Mouse (Mus musculus) forebrain, embryonic 12.5 days (tissue): ENCODE results near the gene Nmur1. TPM values are rescaled to one million over a fixed set of nuclear protein-coding genes. Genes with fewer than 3 reads are reported as not detected.
"Not testable (repeated sequence)": the region's sequence is repeated elsewhere in the genome, so short reads cannot be mapped to it uniquely, and the experiment has no call there.

Experiments used
- ATAC-seq: fragments of 200-750 bp; cut with Nextera tagmentation; 2 replicates; pipeline ENCODE4 v1.8.0; 2017; ENCODE audit warnings: moderate TSS enrichment; ENCODE audit not compliant: low FRiP score
- H3K27ac ChIP-seq: fragments of 300-500 bp; sonication (generic); 2 replicates; pipeline ENCODE4 v1.5.1; 2016; ENCODE audit warnings: mild to moderate bottlenecking
- H3K27me3 ChIP-seq: fragments of 300-500 bp; sonication (generic); 2 replicates; pipeline ENCODE4 v1.6.1; 2016; ENCODE audit warnings: mild to moderate bottlenecking
- H3K36me3 ChIP-seq: fragments of 300-500 bp; sonication (generic); replicated peaks from 2 replicates; pipeline ENCODE4 v1.6.1; 2016; ENCODE audit warnings: mild to moderate bottlenecking
- H3K4me1 ChIP-seq: fragments of 300-500 bp; sonication (generic); 2 replicates; pipeline ENCODE4 v1.6.1; 2016
- H3K4me2 ChIP-seq: fragments of 300-500 bp; sonication (generic); 2 replicates; pipeline ENCODE4 v1.6.1; 2016; ENCODE audit warnings: mild to moderate bottlenecking, moderate library complexity
- H3K4me3 ChIP-seq: fragments of 300-500 bp; sonication (generic); replicated peaks from 2 replicates; pipeline ENCODE4 v1.5.1; 2016; ENCODE audit warnings: mild to moderate bottlenecking
- H3K9ac ChIP-seq: fragments of 300-500 bp; sonication (generic); 2 replicates; pipeline ENCODE4 v1.6.1; 2016; ENCODE audit warnings: mild to moderate bottlenecking
- H3K9me3 ChIP-seq: fragments of 300-500 bp; sonication (generic); 2 replicates; pipeline ENCODE4 v1.6.1; 2016
- WGBS: fragments of 180-500 bp; shearing (Covaris S2); methylation state at CpG from one replicate; pipeline ENCODE4 v1.1.7; 2016; 5-methylcytosine and 5-hydroxymethylcytosine counted together
- polyA plus RNA-seq: library from polyadenylated mRNA; unstranded; fragments of >200 nt; fragmentation: Nextera tagmentation; extraction: Ambion mirVana; gene quantifications from 2 replicates; pipeline ENCODE4 v1.2.1, GENCODE M21; 2016

Gene Nmur1
- polyA plus RNA-seq: not detected in 2 replicates

- ATAC-seq: no peak
- peak within 1 kb of the TSS; percentile 45; the same call in 1 of the 2 replicates for H3K9ac ChIP-seq
- H3K27me3 ChIP-seq: no peaks in the 10 kb centered on the region
- WGBS: 93% methylated on average over 8 of the region's 8 CpGs
- no peaks in the 10 kb centered on the region for H3K9me3 ChIP-seq
- H3K27ac ChIP-seq: peak within 1 kb of the TSS; percentile 85
- H3K4me2 ChIP-seq: peak within 1 kb of the TSS; percentile 32
- no peaks in the 10 kb centered on the region for H3K36me3 ChIP-seq
- 0 out of 2 replicates have a peak within 1 kb of the TSS, but pooled peaks have one; percentile 1 for H3K4me3 ChIP-seq
- H3K4me1 ChIP-seq: peaks cover 29% of the 10 kb centered on the region
Measured at GRCm38 (mm10) chr1:86426128-86426527, at the start of gene Nmur1, which contains the start of gene Tex44. TSS of gene Nmur1 (minus strand) at chr1:86426228. TSS of gene Tex44 (plus strand) at chr1:86426329.

GRCm38 (mm10) chr1:86473109-86473760 lies 47.2 kb upstream of the Nmur1 start:
- WGBS: 95% methylated on average over 18 of the region's 18 CpGs
- H3K4me1 ChIP-seq: peaks cover 10% of the 10 kb centered on the region
- no peak overlapping the region for H3K4me3 ChIP-seq
- H3K9ac ChIP-seq: no peak overlapping the region
- no peaks in the 10 kb centered on the region for H3K27me3 ChIP-seq
- no peak for ATAC-seq
- no peaks in the 10 kb centered on the region for H3K9me3 ChIP-seq
- no peaks in the 10 kb centered on the region for H3K36me3 ChIP-seq
- H3K27ac ChIP-seq: no peak overlapping the region
- no peak overlapping the region for H3K4me2 ChIP-seq

GRCm38 (mm10) chr1:86472197-86472952 lies 46.3 kb upstream of the Nmur1 start:
- H3K9me3 ChIP-seq: no peaks in the 10 kb centered on the region
- peak overlapping the region; percentile 47 for H3K4me2 ChIP-seq
- peak overlapping the region; percentile 65; the same call in 1 of the 2 replicates for H3K27ac ChIP-seq
- ATAC-seq: 0 out of 2 replicates have a peak, but pooled peaks have one; percentile 39
- no peak overlapping the region; the same call in 1 of the 2 replicates for H3K4me3 ChIP-seq
- H3K36me3 ChIP-seq: no peaks in the 10 kb centered on the region
- peak overlapping the region; percentile 29 for H3K9ac ChIP-seq
- peaks cover 10% of the 10 kb centered on the region for H3K4me1 ChIP-seq
- WGBS: 23% methylated on average over 31 of the region's 31 CpGs
- H3K27me3 ChIP-seq: no peaks in the 10 kb centered on the region

GRCm38 (mm10) chr1:86471504-86471961 lies 45.5 kb upstream of the Nmur1 start:
- peaks cover 10% of the 10 kb centered on the region for H3K4me1 ChIP-seq
- not testable (repeated sequence) for H3K4me3 ChIP-seq, H3K9me3 ChIP-seq, H3K36me3 ChIP-seq, H3K27ac ChIP-seq, H3K27me3 ChIP-seq, H3K4me2 ChIP-seq, ATAC-seq, H3K9ac ChIP-seq
- 78% methylated on average over 11 of the region's 11 CpGs for WGBS

- Histone ChIP-seq H3K4me3 (no peak overlapping the region), H3K27ac (no peak overlapping the region), H3K9ac (no peak overlapping the region), H3K27me3 (no peaks in the 10 kb centered on the region), H3K4me2 (no peak overlapping the region), H3K4me1 (peaks cover 10% of the 10 kb centered on the region), H3K9me3 (no peaks in the 10 kb centered on the region), H3K36me3 (no peaks in the 10 kb centered on the region)
- WGBS: 79% methylated on average over 12 of the region's 12 CpGs
- no peak for ATAC-seq
Measured at GRCm38 (mm10) chr1:86470519-86471181, 44.6 kb upstream of the Nmur1 start.

- no peak for ATAC-seq
- no peak overlapping the region for H3K4me3 ChIP-seq
- H3K27me3 ChIP-seq: no peaks in the 10 kb centered on the region
- 93% methylated on average over 4 of the region's 4 CpGs for WGBS
- no peak overlapping the region for H3K9ac ChIP-seq
- H3K27ac ChIP-seq: no peak overlapping the region
- H3K36me3 ChIP-seq: no peaks in the 10 kb centered on the region
- H3K4me2 ChIP-seq: no peak overlapping the region
- H3K4me1 ChIP-seq: peaks cover 12% of the 10 kb centered on the region
- H3K9me3 ChIP-seq: no peaks in the 10 kb centered on the region
Measured at GRCm38 (mm10) chr1:86469876-86470275, 43.8 kb upstream of the Nmur1 start.

GRCm38 (mm10) chr1:86467416-86467815 lies 41.4 kb upstream of the Nmur1 start:
- Histone ChIP-seq H3K27me3 (no peaks in the 10 kb centered on the region), H3K9ac (no peak overlapping the region), H3K36me3 (no peaks in the 10 kb centered on the region), H3K4me3 (no peak overlapping the region), H3K27ac (no peak overlapping the region), H3K4me1 (peaks cover 10% of the 10 kb centered on the region), H3K4me2 (no peak overlapping the region), H3K9me3 (no peaks in the 10 kb centered on the region)
- WGBS: 93% methylated on average over 8 of the region's 8 CpGs
- no peak for ATAC-seq

GRCm38 (mm10) chr1:86464875-86465224 lies 38.8 kb upstream of the Nmur1 start:
- Histone ChIP-seq H3K4me2 (no peak overlapping the region), H3K27me3 (no peaks in the 10 kb centered on the region), H3K4me3 (no peak overlapping the region), H3K27ac (peak overlapping the region; percentile 50), H3K9ac (no peak overlapping the region), H3K36me3 (no peaks in the 10 kb centered on the region), H3K9me3 (no peaks in the 10 kb centered on the region), H3K4me1 (peaks cover 4% of the 10 kb centered on the region)
- WGBS: 58% methylated on average over 4 of the region's 4 CpGs
- ATAC-seq: no peak

- WGBS: 48% methylated on average over 9 of the region's 9 CpGs
- no peaks in the 10 kb centered on the region for H3K27me3 ChIP-seq
- H3K27ac ChIP-seq: peak overlapping the region; percentile 50
- no peak for ATAC-seq
- no peak overlapping the region for H3K9ac ChIP-seq
- H3K36me3 ChIP-seq: no peaks in the 10 kb centered on the region
- H3K4me3 ChIP-seq: no peak overlapping the region
- H3K9me3 ChIP-seq: no peaks in the 10 kb centered on the region
- peaks cover 4% of the 10 kb centered on the region for H3K4me1 ChIP-seq
- H3K4me2 ChIP-seq: no peak overlapping the region
Measured at GRCm38 (mm10) chr1:86464223-86464874, 38.3 kb upstream of the Nmur1 start.

- Histone ChIP-seq H3K4me2 (no peak overlapping the region), H3K9me3 (no peaks in the 10 kb centered on the region), H3K27me3 (no peaks in the 10 kb centered on the region), H3K4me1 (no peaks in the 10 kb centered on the region), H3K36me3 (no peaks in the 10 kb centered on the region), H3K9ac (no peak overlapping the region), H3K27ac (no peak overlapping the region), H3K4me3 (no peak overlapping the region)
- WGBS: 82% methylated on average over 4 of the region's 4 CpGs
- no peak for ATAC-seq
Measured at GRCm38 (mm10) chr1:86459371-86459770, 33.3 kb upstream of the Nmur1 start.

GRCm38 (mm10) chr1:86456892-86457581 lies 31.0 kb upstream of the Nmur1 start:
- no peak overlapping the region for H3K27ac ChIP-seq
- 74% methylated on average over 13 of the region's 13 CpGs for WGBS

More at GRCm38 (mm10) chr1:86456892-86457581, 31.0 kb upstream of the Nmur1 start:
- ATAC-seq: no peak
- Histone ChIP-seq H3K4me2 (no peak overlapping the region), H3K9me3 (no peaks in the 10 kb centered on the region), H3K27me3 (no peaks in the 10 kb centered on the region), H3K36me3 (no peaks in the 10 kb centered on the region), H3K4me1 (no peaks in the 10 kb centered on the region), H3K9ac (no peak overlapping the region), H3K4me3 (no peak overlapping the region)
